9 mouse cellular contexts compared by ENCODE assay signal in the genomic region with DNA sequence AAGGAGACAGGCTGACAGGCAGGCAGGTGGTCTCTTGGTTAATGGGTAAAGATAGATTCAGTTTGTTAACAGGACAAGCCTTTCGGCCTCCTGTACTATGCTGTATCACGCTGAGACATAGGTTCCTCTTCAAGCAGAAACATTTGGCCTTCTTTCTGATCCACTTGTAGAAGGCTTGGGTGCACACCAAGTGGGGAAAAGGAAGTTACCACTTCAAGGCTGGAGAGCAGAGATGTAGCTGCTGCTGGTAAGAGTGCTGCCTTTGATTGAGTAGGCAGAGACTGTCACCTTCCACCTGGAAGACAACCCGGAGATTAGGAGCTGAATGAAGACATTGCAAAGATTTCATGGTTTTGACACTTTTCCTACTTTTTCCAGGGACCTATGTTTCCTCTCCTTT. TPM values are rescaled to one million over a fixed set of nuclear protein-coding genes. Genes with fewer than 3 reads are reported as not detected.
DNase-seq lines count a peak whose midpoint lies in the region; ATAC-seq and TF ChIP-seq lines count a peak whose summit lies in the region.
"Had no signal": no experiment of that assay in that cellular context is flagged by ENCODE, and none has a peak within 500 bp of the region (broad histone marks: within the 10 kb centered on the region; RNA-seq: fewer than 3 reads in every experiment).

No protein-coding gene starts in this region.

- no peak overlapping the region for H3K27ac ChIP-seq in heart, embryonic 10.5 days
- H3K27ac ChIP-seq in spleen, adult 2 months (ENCODE audit: insufficient read depth, low read length), result peak overlapping the region; percentile 92
- peak overlapping the region; percentile 87; the same call in 1 of the 2 replicates for H3K27ac ChIP-seq in limb, embryonic 13.5 days

- no peaks in the 10 kb centered on the region for H3K27me3 ChIP-seq in heart, embryonic 10.5 days (ENCODE audit: insufficient read depth, poor library complexity, severe bottlenecking)
- H3K27me3 ChIP-seq in spleen, adult 2 months (ENCODE audit: control insufficient read depth, insufficient read depth, low read length), result no peaks in the 10 kb centered on the region
- H3K27me3 ChIP-seq in limb, embryonic 13.5 days, result no peaks in the 10 kb centered on the region

- no peak for TF ChIP-seq POLR2A in spleen, adult 2 months (IDR thresholded peaks at IDR 0.05; ENCODE audit: low read depth, low read length)

- no peak for DNase-seq in heart, embryonic 10.5 days (ENCODE audit: low spot score)
- DNase-seq in heart, postnatal 36 days, result no peak
- peak in 1 of 2 experiments; percentile 35 for DNase-seq in spleen, adult 2 months (ENCODE audit: low read depth in 1 of 2, low spot score in 2 of 2)
- DNase-seq in spleen, adult 12 weeks (ENCODE audit: low spot score), result no peak
- peak; percentile 17 for DNase-seq in thymus, postnatal 4 days
- DNase-seq in adrenal gland, postnatal 4 days (ENCODE audit: low spot score in 2 of 2), result no peak
- DNase-seq in right cerebral cortex, postnatal 14 days, result no peak

- H3K4me3 ChIP-seq in heart, embryonic 10.5 days, result peak overlapping the region; percentile 79
- H3K4me3 ChIP-seq in spleen, adult 2 months (ENCODE audit: extremely low read depth, insufficient read depth, insufficient read length), result peak overlapping the region; percentile 79; the same call in 1 of the 2 replicates
- H3K4me3 ChIP-seq in limb, embryonic 13.5 days, result peak overlapping the region; percentile 94
- H3K4me3 ChIP-seq: erythroblast, embryonic 14.5 days had no signal

- 68% methylated on average over 3 of the region's 3 CpGs for WGBS in heart, embryonic 10.5 days
- WGBS in spleen, adult 2 months, result 21% methylated on average over 3 of the region's 3 CpGs
- 64% methylated on average over 3 of the region's 3 CpGs for WGBS in limb, embryonic 13.5 days

- peaks cover 13% of the 10 kb centered on the region; the same call in 1 of the 2 replicates for H3K4me1 ChIP-seq in heart, embryonic 10.5 days
- peaks cover 8% of the 10 kb centered on the region for H3K4me1 ChIP-seq in spleen, adult 2 months (ENCODE audit: control insufficient read depth, insufficient read depth, insufficient read length)
- peaks cover 30% of the 10 kb centered on the region for H3K4me1 ChIP-seq in limb, embryonic 13.5 days

- intact Hi-C loops in heart, postnatal 36 days (cut with DNase I), result loop anchor here (5.0 kb wide), 1 partner anchor 76 kb away; no protein-coding TSS in a partner anchor

- no peak for TF ChIP-seq CTCF in spleen, adult 2 months (IDR thresholded peaks at IDR 0.05; ENCODE audit: extremely low read depth, insufficient read depth, insufficient read length, insufficient replicate concordance)

- peaks cover 19% of the 10 kb centered on the region; the same call in 1 of the 2 replicates for H3K36me3 ChIP-seq in heart, embryonic 10.5 days
- H3K36me3 ChIP-seq in spleen, adult 2 months (ENCODE audit: control insufficient read depth, insufficient read depth, low read length), result peaks cover 9% of the 10 kb centered on the region
- peaks cover 28% of the 10 kb centered on the region for H3K36me3 ChIP-seq in limb, embryonic 13.5 days

- H3K9me3 ChIP-seq in heart, embryonic 10.5 days, result no peaks in the 10 kb centered on the region
- no peaks in the 10 kb centered on the region for H3K9me3 ChIP-seq in limb, embryonic 13.5 days

- peak overlapping the region; percentile 96 for H3K9ac ChIP-seq in limb, embryonic 13.5 days

- no peak for ATAC-seq in limb, embryonic 13.5 days (ENCODE audit: low FRiP score, low read depth)

- H3K4me2 ChIP-seq in limb, embryonic 13.5 days (replicated peaks), result peak overlapping the region; percentile 85

RNA-seq across cellular contexts. Expression of gene Bend5, which starts 1.3 kb away (rescaled TPM):
- polyA plus RNA-seq in heart, embryonic 10.5 days (2016; fragmentation: Nextera tagmentation; extraction: Ambion mirVana), result 12.1 and 15.6 TPM in 2 replicates
- total RNA-seq in heart, postnatal 36 days (2021), result 1 to 10 TPM; 8.0 to 8.2 TPM
- 25.2 and 29.4 TPM in 2 replicates for polyA plus RNA-seq in spleen, adult 2 months (2012; rRNA removed)
- polyA plus RNA-seq in limb, embryonic 13.5 days (2015; fragmentation: Nextera tagmentation; extraction: Ambion mirVana), result 49.9 and 52.1 TPM in 2 replicates
- total RNA-seq in adrenal gland, postnatal 4 days (2021), result 10 to 100 TPM; 18.8 to 22.2 TPM
- polyA plus RNA-seq: erythroblast, embryonic 14.5 days had no signal
